Mouse (Mus musculus) spleen, adult 2 months (tissue): ENCODE measurements around the gene Atp6v1f. TPM values are rescaled to one million over a fixed set of nuclear protein-coding genes. Genes with fewer than 3 reads are reported as not detected.

ENCODE experiments used
- DNase-seq, 2 experiments: peaks; one replicate each; pipeline versions ENCODE4 v3.0.0 to v3.0.0-alpha.2; 2012 to 2021; ENCODE audit warnings: low spot score in 2 of 2, low read depth in 1 of 2
- H3K27ac ChIP-seq: fragments of 200-500 bp; 2 replicates; pipeline ENCODE4 v1.5.1; 2012; ENCODE audit warnings: low read length, inconsistent platforms; ENCODE audit not compliant: insufficient read depth
- H3K27me3 ChIP-seq: fragments of 200-500 bp; 2 replicates; pipeline ENCODE4 v1.6.1; 2012; ENCODE audit warnings: mild to moderate bottlenecking, moderate library complexity, low read length, inconsistent platforms; ENCODE audit not compliant: control insufficient read depth, insufficient read depth
- H3K36me3 ChIP-seq: fragments of 200-500 bp; 2 replicates; pipeline ENCODE4 v1.6.1; 2012; ENCODE audit warnings: mild to moderate bottlenecking, low read length, inconsistent platforms; ENCODE audit not compliant: control insufficient read depth, insufficient read depth
- H3K4me1 ChIP-seq: fragments of 200-500 bp; 2 replicates; pipeline ENCODE4 v1.6.1; 2011; ENCODE audit warnings: inconsistent platforms; ENCODE audit not compliant: control insufficient read depth, insufficient read depth, insufficient read length
- H3K4me3 ChIP-seq: fragments of 200-500 bp; 2 replicates; pipeline ENCODE4 v1.5.1; 2011; ENCODE audit warnings: mild to moderate bottlenecking, inconsistent platforms; ENCODE audit not compliant: insufficient read depth, insufficient read length; ENCODE audit errors: extremely low read depth
- CTCF ChIP-seq: fragments of 200-500 bp; IDR thresholded peaks from 2 replicates; pipeline ENCODE4 v1.5.1; 2011; ENCODE audit warnings: mild to moderate bottlenecking, inconsistent platforms; ENCODE audit not compliant: insufficient read depth, insufficient read length, insufficient replicate concordance; ENCODE audit errors: extremely low read depth
- POLR2A ChIP-seq: fragments of 200-500 bp; IDR thresholded peaks from 2 replicates; pipeline ENCODE4 v1.6.1; 2011; ENCODE audit warnings: low read depth, low read length, inconsistent platforms
- WGBS: fragments of 180-500 bp; shearing (Covaris S2); methylation state at CpG from one replicate; pipeline ENCODE4 v1.1.7; 2018; 5-methylcytosine and 5-hydroxymethylcytosine counted together
- polyA plus RNA-seq: library from polyadenylated mRNA; depleted of rRNA; stranded (reverse); fragments of >200 nt; gene quantifications from 2 replicates; pipeline ENCODE4 v1.2.3, GENCODE M21; 2012

The Atp6v1f gene
- polyA plus RNA-seq, 1 experiment = 182 TPM

DNA sequence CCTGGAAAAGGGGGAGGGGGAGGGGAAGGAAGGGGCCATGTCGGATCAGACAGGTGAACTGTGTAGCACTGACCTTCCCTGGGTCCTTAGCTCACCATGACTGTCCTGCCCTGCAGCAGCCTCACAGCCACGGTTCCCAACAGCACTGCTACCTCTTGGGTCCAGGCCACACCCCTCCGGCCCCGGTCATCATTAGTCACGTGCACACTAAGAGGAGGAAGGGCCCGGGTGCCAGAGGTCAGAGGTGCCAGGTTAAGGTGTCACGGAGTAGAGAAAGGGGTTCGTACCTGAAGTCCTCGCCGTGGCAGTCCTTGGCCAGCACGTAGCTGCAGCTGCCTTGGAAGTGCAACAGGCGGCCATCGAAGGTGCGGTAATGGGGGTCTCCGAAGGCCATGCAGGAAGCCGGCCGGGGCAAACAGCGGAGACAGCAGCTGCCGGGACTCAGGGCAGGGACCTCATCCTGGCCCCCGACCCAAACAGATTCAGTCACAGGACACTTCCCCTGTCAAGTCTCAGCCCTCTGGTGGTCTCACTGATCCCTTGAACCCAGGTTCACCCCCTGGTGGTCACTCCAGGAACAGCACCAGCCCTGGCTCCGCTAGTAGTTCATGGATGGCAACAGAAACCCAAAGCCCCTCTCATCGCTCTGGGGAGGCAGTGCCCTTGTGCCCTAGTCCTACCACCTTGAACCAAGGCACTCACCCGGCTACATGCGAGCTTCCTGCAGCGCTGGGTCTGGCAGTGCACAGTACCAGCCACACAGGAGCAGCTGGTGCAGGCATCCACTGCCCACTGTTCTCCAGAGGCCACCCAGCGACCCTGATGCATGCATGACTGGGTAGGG is 17.4 kb downstream of the Atp6v1f start:
- DNase-seq = peak; percentile 18 to 61
- Histone ChIP-seq H3K36me3 (no peaks in the 10 kb centered on the region), H3K27ac (no peak overlapping the region), H3K4me3 (peak overlapping the region; percentile 51), H3K4me1 (peaks cover 3% of the 10 kb centered on the region; the same call in 1 of the 2 replicates), H3K27me3 (no peaks in the 10 kb centered on the region)
- WGBS = 8% methylated on average over 26 of the region's 26 CpGs
- no peak for TF ChIP-seq POLR2A
- TF ChIP-seq CTCF = peak; percentile 85; the same call in 1 of the 2 replicates

DNA sequence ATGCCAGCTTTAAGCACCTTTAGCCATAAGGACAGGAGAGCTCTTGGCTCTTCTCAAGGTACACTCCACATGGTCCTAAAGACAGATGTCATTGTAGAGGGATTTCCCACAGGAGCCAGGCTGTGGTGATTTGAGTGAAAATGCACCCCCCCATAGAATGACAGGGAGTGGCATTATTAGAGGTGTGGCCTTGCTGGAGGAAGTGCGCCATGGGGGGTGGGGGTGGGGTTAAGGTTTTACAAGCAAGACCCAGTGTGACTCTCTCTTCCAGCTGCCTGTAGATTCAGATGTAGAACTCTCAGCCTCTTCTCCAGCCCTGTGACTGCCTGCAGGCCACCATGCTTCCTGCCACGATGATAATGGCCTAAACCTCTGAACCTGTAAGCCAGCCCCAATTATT is 18.4 kb downstream of the Atp6v1f start:
- 32% methylated on average over 2 of the region's 2 CpGs for WGBS
- TF ChIP-seq CTCF (no peak), POLR2A (no peak)
- no peak for DNase-seq
- Histone ChIP-seq H3K27ac (no peak overlapping the region), H3K27me3 (no peaks in the 10 kb centered on the region), H3K36me3 (no peaks in the 10 kb centered on the region), H3K4me3 (no peak overlapping the region), H3K4me1 (peaks cover 3% of the 10 kb centered on the region; the same call in 1 of the 2 replicates)

DNA sequence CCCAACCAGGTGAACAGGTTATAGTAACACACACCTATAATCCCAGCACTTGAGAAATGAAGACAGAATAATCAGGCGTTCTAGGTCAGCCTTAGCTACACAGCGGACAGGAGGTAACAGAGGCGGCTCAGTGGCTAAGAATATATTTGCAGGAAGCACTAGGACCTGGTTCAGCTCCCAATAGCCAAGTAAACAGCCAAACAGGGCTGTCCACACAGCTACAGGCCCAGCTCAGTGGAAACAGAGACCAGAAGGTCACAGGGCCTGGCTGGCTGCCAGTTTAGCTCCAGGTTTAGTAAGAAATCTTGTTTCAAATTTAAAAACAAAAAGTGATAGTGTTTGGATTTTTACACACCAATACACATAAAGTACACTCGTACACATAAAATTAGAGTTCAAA is 26.6 kb downstream of the Atp6v1f start:
- no peak for TF ChIP-seq CTCF
- no peak for TF ChIP-seq POLR2A
- H3K4me1 ChIP-seq = no peaks in the 10 kb centered on the region
- no peak for DNase-seq
- 90% methylated on average over 4 of the region's 4 CpGs for WGBS
- no peak overlapping the region for H3K4me3 ChIP-seq
- H3K36me3 ChIP-seq = no peaks in the 10 kb centered on the region
- no peak overlapping the region for H3K27ac ChIP-seq
- 0 out of 2 replicates have a peak, but pooled peaks cover 1% of the 10 kb centered on the region for H3K27me3 ChIP-seq

DNA sequence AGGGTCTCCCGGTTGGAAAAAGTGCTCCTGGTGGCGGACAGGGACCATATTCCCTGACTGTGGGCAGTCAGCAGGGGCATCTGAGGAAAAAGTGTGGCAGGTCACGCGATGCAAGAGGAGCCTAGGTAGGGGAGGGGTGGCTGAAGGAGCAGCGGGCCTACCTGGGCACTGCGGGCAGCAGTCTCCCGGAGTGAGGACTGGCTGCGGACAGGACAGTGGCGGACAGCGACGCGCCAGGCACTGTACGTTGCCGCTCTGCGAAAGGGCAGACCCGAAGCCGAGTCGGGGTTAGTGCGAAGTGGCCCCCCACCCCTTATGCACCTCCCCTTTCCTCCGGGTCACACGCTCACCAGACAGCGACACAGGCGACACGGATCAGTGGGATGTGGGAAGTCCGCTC is 28.8 kb downstream of the Atp6v1f start:
- no peak overlapping the region for H3K4me3 ChIP-seq
- H3K27me3 ChIP-seq = 0 out of 2 replicates have a peak, but pooled peaks cover 1% of the 10 kb centered on the region
- no peaks in the 10 kb centered on the region for H3K4me1 ChIP-seq
- no peaks in the 10 kb centered on the region for H3K36me3 ChIP-seq
- WGBS = 21% methylated on average over 25 of the region's 25 CpGs
- no peak for DNase-seq
- TF ChIP-seq CTCF (no peak), POLR2A (no peak)
- H3K27ac ChIP-seq = no peak overlapping the region

DNA sequence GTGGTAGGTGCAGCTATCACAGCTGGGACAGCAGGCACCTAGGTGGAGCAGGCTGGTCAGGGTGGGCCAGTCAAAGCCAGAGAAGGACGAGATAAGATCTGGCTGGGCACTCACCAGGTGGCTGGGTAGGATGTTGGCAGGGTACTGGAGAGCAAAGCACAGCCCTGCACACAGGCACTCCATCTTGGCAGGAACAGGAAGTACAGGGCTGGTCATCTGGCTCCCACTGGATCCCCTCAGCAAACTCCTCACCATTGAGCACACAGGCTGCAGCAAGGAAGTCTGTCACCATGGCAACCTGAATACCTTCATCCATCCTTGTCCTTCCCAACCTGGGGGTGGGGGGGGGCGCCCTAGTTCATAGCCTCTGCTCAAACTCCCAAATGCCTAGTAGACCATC is 30.3 kb downstream of the Atp6v1f start:
- H3K27ac ChIP-seq = no peak overlapping the region
- DNase-seq = no peak
- no peaks in the 10 kb centered on the region for H3K36me3 ChIP-seq
- 0 out of 2 replicates have a peak, but pooled peaks cover 1% of the 10 kb centered on the region for H3K27me3 ChIP-seq
- no peaks in the 10 kb centered on the region for H3K4me1 ChIP-seq
- 50% methylated on average over 2 of the region's 2 CpGs for WGBS
- no peak overlapping the region for H3K4me3 ChIP-seq
- TF ChIP-seq POLR2A = no peak
- TF ChIP-seq CTCF = no peak

DNA sequence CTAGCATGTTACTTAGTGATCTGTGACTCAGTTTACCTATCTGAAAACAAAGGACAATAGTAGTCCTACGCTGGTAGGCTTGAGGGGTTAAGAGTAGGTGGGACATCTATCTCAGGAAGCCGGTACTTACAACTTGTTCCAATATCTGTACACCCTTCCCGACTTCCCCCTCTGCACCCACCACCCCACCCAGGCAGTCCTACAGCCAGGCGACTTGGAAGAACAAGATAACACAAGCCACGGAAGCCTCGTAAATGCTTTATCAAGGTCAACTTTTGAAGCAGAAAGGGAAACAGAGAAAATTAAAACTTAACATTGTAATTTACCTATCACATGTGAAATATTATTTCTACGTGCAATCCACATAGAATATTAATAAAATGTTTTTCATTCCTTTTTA is 32.7 kb downstream of the Atp6v1f start:
- 72% methylated on average over 7 of the region's 7 CpGs for WGBS
- TF ChIP-seq POLR2A (no peak), CTCF (no peak)
- Histone ChIP-seq H3K27ac (no peak overlapping the region), H3K27me3 (0 out of 2 replicates have a peak, but pooled peaks cover 1% of the 10 kb centered on the region), H3K36me3 (no peaks in the 10 kb centered on the region), H3K4me3 (no peak overlapping the region), H3K4me1 (no peaks in the 10 kb centered on the region)
- DNase-seq = no peak

DNA sequence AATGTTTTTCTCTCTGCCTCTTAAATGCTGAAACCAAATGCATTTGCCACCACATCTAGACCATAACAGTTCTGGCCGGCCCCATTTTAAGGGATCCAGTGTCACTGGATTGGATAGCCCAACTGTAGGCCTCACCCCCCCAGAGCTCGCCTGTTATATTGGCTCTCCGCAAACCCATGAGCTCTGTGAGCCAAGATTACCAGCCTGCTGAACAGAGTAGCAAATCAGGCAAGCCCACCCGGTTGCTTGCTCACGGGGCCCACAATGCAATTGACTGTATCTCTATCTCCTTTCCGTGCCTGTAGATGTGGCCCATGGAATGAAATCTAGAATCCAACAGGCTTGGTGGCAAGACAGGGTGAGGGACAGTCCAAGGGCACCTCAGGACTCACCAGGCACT is 33.3 kb downstream of the Atp6v1f start:
- Histone ChIP-seq H3K27ac (no peak overlapping the region), H3K36me3 (no peaks in the 10 kb centered on the region), H3K4me1 (no peaks in the 10 kb centered on the region), H3K4me3 (no peak overlapping the region), H3K27me3 (no peaks in the 10 kb centered on the region)
- WGBS = 89% methylated on average over 6 of the region's 6 CpGs
- TF ChIP-seq CTCF (no peak), POLR2A (no peak)
- no peak for DNase-seq
